Mouse (Mus musculus) spleen, adult 12 weeks (tissue): ENCODE measurements at regions not wholly inside any gene's neighbourhood (a gene's known extent, or its start where the extent isn't known, plus 50 kb on each side); places are given as distances from the start of the nearest gene placed in this dataset.
"Not testable (repeated sequence)": the region's sequence is repeated elsewhere in the genome, so short reads cannot be mapped to it uniquely, and the experiment has no call there.

ENCODE experiments used
- DNase-seq: peaks from one replicate; pipeline ENCODE4 v3.0.0; 2022; ENCODE audit warnings: low spot score

DNA sequence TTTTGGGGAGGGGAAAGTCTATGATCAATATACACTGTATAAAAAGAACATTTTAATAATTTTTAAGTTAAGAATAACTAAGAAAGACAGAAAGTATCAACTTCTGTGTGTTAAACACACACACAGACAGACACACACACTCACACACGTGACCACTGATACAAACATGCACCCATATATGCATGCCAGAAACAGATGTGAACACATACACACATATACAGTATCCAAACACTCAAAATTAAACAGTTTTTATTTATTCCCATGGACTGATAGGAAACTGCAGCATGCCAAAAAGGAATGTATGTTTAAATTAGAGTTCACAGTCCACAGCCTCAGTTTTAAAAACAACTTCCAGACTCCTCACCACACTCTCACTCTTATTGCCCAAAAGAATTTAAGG, 203.4 kb upstream of the Tbl1x start:
- no peak for DNase-seq

DNA sequence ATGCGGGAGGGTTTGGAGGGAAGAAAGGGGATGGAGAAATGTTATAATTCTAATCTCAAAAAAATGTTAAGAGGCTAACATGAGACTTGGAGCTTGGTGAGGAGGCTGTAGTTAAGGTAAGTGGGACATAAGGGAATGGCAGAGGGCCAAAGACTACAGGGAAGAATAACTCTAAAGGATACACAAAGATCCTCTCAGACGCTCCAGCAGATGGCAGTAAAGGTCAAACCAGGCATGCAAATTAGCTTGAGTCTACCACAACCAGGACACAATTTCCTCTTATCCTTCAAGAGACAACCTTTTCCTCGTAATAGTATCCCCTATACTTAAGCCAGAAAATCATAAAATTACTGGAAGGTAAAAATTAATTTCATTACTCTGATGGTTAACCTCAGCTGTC, 196.4 kb upstream of the Tbl1x start:
- no peak for DNase-seq

DNA sequence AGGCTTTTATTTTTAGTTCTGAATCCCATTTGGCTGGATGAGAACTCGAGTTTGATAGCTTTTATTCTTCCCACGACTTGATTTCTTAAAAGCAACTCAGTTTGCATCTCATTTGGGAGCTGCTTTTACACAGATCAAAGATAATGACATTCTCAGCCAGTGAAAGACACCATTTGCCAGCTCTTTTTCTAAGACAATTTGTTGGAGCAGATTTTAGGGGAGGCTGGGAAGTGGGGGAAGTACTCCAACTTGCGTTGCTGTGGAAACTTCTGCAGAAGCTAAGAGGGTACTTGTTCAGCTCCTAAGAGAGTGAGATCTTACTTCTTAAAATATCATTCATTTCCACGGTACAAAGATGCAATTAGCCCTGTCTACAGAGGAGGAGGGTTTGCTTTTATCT, 187.2 kb upstream of the Tbl1x start:
- DNase-seq = no peak

DNA sequence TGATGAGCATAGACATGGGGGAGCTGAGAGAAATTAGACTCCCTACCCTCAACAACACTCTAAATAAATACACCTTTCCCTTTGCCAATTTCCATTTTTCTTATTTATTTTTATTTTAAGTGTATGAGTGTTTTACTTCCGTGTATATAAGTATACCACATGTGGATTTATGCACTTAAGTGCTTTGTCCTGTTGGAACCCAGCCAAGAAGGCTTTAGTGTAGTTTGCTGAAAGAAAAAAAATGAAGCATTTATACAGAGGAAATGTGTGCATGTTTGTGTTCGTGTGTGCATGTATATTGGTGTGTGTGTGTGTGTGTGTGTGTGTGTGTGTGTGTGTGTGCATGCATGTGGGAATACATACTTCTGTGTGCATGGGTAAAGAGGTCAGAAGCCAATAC, 157.6 kb upstream of the Tbl1x start:
- no peak for DNase-seq

DNA sequence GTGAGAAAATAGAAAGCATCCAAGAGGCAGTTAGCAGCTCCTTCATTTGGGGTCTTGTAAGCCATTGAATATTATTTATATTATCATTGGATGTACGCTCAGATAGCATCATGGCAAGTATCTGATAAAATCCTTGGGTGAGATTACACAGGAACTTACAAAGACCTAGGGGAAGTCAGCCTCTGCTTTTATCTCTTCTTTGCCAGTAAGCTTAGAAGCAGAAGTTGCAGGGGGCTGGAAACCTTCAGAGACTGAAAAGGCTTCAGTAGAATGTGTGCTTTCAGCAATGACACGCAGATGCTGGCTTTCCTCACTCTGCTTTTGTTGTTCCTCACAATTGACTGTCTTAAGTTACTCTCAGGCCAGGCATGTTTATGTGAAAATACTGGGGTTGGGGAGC, 150.3 kb upstream of the Tbl1x start:
- DNase-seq = no peak

DNA sequence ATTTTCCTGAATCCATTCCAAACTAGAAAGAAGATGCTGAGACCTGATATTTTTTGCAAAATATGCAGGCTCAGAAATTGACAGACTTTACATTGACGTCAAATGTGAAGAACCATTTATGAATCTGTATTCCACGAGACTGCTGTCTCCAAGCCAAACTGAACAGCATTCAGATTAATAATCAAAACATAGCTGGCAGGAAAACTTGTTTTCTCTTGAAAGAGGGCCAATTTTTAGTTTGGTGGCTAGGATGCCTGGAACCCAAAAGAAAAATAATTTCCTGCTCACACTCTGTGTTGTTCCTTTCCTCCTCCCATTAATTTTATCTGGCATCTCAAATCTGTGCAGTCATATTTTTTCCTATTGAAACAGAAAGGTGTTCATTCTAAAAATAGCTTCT, 149.7 kb upstream of the Tbl1x start:
- DNase-seq = no peak

DNA sequence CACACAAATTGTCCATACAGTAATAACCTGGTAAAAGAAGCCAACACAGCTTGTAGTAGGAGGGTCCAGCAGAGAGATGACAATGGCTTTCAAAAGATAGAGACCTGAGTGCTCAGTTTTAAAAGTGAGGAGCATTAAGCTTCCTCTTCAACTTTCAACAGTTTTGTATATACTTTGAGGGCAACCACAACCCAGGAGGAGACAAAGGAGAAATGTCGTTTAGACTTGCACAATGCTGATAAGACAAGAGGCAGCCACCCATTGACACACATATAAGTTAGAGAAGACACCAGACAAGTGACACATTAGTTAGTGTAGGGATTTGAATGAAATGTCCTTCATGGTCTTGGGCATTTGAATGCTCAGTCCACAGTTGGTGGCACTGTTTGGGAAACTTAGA, 147.2 kb upstream of the Tbl1x start:
- no peak for DNase-seq

DNA sequence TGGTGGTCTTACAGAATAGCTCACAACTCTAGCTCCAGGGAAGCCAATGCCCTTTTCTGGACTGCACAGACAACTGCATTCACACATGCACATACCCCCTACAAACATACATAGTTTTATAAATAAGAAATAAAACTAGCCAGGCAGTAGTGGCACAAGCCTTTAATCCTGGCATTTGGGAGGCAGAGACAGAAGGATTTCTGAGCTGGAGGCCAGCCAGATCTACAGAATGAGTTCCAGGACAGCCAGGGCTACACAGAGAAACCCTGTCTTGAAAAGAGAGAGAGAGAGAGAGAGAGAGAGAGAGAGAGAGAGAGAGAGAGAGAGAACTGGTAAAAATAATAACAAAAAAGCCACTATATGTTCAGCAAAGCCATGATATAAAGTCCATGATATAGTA, 143.5 kb upstream of the Tbl1x start:
- DNase-seq = no peak

DNA sequence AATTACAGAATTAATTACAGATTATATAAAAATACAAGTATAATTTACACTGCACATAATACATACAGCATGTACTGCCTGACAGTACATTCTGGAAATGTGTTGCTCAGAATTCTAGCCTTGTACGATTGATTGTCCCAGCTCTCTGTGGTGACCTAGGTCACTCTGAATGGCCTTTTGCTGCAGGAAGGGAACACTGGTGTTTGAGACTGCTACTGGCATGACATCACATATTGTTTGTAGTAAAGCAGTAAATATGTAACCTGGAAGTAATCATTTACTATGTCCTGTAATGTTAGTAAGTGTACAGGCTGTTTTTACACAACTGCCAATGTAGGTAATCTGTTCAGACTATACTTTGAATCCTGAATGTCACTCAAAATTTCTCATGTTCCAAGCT, 123.5 kb upstream of the Tbl1x start:
- no peak for DNase-seq

DNA sequence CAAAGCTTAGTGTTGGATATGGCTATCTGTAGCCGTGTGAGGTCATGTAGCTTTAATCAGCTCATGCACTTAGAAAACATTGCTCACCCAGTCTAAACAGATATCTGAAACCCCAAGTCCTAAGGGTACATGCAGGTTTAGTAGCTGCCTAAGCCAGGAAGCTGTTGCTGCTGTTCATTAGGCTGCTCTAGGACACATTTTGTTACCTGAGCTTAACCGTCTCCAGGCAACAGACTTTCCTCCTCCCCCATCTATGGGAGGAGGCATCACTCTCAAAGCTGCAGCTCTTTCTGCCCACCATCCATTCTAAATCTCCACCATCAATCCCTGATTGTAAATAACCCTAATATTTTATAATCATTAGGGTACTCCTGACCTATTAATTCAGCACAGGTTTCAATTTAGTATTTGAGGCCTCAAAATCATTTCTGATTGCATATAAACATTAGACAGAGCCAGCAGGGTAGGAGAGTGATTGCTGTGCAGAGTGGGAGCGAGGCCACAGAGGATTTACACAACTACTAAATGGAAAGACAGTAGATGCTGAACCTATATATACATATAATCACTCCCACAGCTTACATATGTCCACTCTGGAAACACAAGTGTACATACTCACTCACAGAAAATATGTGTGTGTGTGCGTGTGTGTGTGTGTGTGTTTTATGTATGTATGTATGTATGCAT, 118.9 kb upstream of the Tbl1x start:
- no peak for DNase-seq

DNA sequence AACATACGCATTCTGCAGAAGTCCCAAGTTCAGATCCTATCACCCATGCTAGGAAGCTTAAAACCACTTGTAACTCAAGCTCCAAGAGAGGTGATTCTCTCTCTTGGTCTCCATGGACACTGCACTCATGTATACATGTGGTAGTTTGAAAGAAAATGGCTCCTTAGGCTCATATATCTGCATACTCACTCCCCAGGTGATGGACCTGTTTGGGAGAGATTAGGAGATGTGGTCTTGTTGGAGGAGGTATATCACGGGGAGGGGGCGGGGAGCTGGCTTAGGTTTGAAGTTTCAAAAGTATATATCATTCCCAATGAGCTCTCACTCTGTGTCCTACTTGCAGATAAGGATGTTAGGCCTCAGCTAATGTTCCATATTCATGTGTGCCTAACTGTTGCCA, 103.9 kb upstream of the Tbl1x start:
- DNase-seq = no peak

DNA sequence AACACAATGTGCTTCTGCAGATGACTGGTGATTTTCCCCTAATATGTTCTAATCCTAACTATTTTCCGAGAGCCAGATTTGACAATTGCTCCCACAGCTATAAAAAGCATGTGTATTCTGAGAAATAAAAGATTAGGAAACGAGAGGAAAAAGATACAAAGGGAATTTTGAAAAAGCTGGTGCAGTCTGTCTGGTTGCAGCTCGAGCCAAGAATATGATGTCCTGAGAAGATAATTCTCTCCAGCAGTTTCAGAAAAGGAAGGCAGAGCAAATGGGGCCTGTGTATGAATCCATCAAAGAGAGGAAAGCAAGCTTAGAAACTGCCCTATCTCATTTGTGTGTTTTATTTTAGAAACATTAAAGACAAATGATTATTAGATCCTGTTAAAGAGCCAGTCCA, 102.9 kb upstream of the Tbl1x start:
- no peak for DNase-seq

DNA sequence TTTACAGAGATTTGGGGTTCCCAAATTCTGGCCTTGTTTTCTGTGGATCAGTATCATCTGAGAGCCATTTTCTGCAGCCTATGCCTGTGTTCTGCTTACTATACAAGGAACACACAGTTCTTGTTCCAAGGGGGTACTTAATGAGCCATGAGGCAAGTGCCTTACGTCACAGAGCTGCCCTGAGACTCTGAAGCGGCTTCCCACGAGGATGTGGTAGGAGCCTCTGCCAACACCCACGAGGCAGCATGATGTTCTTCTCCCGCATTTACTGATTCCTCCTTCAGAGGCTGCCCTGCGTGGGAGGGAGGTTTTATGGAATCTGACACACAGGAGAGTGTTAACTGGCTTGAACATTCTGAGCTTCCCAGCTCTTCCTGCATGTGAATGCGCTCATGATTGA, 101.4 kb upstream of the Tbl1x start:
- no peak for DNase-seq

DNA sequence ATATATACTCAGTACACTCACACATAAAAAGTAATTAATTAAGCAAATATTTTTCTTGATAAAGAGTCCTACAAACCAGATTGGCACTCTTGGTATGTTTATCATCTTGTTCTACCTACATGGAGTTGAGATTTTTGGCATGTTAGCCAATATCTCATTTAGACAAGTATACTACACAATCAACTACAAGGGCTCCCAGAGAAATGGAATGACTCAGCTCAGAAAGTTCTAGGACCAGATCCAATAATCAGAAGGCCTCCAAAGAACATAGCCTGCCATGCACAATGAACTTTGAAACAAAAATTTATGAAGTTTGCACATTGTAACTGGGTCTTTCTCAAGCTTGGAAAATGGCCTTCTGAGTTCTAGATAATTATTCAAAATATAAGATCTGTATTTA, 100.0 kb upstream of the Tbl1x start:
- DNase-seq = no peak

DNA sequence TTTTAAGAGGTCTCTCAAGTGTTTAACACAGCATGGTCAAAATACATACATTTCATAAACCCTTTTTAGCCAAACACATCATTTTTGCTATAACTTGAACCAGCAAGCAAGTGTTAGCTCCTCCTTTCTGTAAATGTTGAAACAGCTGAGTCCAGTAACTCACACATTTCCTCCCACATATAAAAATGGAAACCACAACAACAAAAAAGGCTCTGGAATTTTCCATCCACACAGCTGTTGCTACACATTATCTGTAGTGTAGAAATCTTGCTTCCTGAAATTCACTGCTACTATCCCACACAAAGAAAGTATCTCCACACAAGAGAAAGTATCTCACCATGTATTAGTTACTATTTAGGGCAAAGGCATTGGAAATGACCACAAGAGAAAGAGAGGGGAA, 96.7 kb upstream of the Tbl1x start:
- no peak for DNase-seq

DNA sequence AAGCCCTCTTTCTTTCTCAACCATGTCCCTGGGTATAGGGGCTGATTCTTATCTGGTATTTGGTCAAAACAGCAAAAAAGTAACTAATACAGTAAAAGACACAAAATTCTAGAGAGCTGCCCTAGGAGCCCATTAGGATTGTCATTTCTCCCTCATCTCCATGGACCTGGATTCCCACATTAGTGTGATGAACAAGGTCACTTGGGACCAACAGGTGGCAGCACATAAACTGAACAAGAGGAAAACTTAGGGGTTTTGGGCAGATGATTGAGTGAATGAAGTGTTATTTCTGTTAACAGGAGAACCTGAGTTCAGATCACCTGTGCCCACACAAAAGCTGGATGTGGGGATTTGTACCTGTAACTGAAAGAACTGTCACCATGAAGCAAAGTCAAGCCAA, 93.0 kb upstream of the Tbl1x start:
- DNase-seq = no peak

DNA sequence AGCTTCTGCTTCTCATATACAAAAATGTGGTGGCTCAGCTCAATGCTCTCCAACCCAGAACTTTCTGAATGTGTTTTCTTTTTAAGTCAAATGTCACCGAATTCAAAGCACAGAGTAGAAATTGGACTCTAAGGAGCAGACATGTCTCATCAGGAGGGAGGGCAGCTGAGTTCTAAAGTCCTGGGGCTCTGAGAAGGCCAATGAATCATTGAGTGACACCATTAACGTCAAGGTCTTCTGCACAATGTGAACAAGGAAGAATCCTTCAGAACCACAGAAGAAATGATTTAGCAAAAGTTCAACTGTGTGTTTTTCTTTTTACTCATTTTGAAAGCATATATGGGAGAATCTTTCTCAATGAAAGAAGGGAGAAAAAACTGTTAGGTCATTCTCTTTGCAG, 88.6 kb upstream of the Tbl1x start:
- no peak for DNase-seq

DNA sequence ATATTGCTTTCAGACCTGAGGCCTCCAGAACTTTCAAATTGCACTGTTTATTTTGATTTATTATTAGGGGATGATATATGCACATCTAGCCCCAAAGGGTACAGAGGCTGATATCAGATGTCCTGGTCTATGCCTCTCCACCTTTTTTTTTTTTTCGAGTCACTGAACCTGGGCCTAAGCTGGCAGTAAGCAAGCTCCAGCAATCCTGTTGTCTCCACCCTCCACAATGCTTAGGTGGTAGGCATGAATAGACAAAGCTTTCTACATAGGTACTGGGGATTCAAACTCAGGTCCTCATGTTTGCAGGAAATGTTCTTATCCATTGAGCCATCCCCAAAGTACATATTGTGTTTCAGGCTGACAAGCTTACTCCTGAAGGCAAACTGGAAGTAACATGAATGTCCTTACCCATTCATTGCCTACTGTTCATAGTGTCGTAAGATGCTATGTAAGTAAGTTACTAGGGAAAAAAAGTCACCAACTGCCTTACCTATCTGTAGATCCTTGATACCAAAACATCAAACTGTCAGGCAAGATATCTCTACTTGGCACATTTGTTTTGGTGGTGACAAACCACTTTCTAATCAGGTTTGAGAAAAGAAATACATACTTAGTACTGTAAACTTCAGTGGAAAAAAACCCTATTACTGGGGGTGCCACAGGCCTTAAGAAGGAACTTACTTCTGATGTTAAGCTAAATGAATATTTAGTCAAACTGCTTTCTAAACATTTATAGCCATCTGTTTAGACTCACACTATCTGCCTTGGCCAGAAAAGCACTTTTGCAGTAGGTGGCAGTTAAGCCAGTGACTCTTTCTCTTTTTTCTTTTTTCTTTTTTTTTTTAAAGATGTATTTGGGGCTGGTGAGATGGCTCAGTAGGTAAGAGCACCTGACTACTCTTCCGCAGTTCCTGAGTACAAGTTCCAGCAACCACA, 85.8 kb upstream of the Tbl1x start:
- no peak for DNase-seq

DNA sequence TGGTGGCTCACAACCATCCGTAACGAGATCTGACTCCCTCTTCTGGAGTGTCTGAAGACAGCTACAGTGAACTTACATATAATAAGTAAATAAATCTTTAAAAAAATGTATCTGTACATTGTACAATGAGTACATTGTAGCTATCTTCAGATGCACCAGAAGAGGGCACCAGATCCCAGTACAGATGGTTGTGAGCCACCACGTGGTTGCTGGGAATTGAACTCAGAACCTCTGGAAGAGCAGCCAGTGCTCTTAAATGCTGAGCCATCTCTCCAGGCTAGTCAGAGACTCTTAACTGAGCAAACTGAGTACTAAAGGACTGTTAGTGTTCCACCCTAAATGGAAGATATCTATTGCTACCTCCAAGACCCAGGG, 85.1 kb upstream of the Tbl1x start:
- not testable (repeated sequence) for DNase-seq

DNA sequence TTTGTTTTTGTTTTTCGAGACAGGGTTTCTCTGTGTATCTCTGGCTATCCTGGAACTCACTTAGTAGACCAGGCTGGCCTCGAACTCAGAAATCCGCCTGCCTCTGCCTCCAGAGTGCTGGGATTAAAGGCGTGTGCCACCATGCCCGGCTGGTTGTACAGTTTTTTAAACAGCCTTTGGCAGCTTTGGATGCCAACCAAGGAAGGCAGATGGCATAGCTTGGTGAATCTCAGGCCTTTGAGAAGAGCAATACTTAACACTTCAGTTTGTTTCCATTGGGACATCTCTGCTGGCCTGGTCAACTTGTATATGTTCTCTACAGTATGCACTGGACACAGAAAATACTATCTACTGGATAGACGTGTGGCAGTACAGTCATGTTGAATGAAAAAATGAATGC, 84.0 kb upstream of the Tbl1x start:
- not testable (repeated sequence) for DNase-seq

DNA sequence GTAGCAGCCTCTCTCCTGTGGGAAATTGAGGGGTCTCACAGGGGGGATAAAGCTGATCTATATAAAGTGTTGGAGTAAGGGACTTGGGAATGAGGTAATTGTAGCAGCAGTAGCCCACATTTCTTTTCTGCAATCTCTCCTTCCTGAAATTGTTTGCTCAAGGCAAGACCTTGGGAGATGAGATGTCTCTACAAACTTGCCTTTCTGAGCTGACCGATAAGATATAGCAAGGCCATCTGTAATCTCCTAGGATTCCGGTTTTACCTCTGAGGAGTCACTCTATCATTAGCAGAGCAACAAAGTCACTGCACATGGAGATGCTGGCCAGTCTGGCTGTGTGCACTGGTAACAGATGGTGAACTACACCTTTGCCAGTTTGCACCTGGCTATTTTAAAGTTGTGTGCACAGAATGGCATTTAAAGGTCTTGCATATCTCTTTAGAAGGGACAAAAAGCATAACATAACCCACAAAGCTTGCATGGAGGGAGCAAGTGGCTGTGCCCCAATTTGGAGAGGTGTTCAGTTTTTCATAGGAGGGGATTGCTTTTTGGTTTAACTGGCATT, 78.7 kb upstream of the Tbl1x start:
- DNase-seq = no peak

DNA sequence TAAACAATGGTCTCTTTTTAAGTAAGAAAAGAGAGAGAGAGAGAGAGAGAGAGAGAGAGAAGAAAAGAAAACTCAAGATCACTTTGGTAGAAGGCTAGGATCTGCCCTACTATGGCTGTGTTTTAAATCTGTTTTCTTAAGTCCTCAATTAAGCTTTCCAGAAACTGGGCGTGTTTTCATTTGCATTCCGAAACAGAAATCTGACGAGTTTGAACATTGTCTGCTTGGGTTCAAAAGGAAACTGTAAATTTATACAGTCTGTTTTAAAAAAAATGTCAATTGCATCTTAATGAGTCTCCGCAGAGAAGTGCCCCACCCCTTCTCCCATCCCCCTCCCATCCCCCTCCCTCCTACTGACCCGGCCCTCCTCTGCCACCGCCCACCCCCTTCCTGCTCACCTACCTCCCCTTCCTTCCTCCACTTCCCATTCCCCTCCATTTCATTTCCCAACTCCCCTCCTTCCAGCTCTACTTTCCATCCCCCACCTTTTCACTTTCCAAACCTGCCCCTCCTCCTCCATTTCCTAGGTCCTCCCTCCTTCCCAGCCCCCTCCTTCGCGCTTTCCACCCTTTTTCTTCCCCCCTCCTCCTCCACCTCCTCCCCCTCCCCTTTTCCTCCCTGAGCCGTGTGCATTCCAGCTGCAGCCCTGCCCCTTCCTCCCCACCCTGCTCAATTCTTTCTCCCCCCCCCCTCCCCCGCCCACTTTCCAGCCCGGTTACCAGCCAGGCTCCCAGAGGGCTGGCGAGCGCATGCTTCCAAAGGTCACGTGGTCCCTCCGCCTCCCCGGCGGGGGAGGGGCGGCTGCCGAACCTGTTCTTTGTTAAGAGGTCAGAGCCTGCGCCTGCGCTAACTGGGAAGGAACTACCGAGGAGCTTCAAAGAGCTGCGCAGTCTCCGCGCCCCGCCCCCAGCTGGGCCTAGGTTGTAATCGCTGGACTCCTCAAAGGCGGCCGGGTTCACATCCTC, 77.7 kb upstream of the Tbl1x start:
- DNase-seq = peak; percentile 71
